Mouse (Mus musculus) inflammation-experienced regulatory T-cells, adult 6 months (primary cell): ENCODE data around the gene Adra1b. TPM values are rescaled to one million over a fixed set of nuclear protein-coding genes. Genes with fewer than 3 reads are reported as not detected.

Experiments used
- polyA plus RNA-seq, 3 experiments: library from polyadenylated mRNA; unstranded; fragments of 100-300 nt; shearing (Covaris generic); gene quantifications; one replicate each; pipeline ENCODE4 v1.2.1; 2017

The Adra1b gene
- polyA plus RNA-seq, 3 experiments from 2014 or later, result not detected

Other genes starting within 250 kb of the Adra1b start
- 10 to 100 TPM; 23.5 to 33.3 (median 26.3) TPM for gene Pwwp2a, start 219.2 kb downstream of the Adra1b start, polyA plus RNA-seq
- 100 to 1,000 TPM; 104 to 107 (median 107) TPM for gene Ttc1, start 153.2 kb downstream of the Adra1b start, polyA plus RNA-seq